Mouse (Mus musculus): ENCODE data around the gene Dact2.

The Dact2 gene

GRCm38 (mm10) chr17:14175019-14175418 lies 29.1 kb downstream of the Dact2 start:
- no peak for DNase-seq (ENCODE audit: low spot score in 2 of 2)

- no peak for DNase-seq (ENCODE audit: low spot score in 2 of 2)
These were observed 29.7 kb downstream of the Dact2 start for GRCm38 (mm10) chr17:14174401-14174800.

GRCm38 (mm10) chr17:14173459-14173858 lies 30.6 kb downstream of the Dact2 start:
- no peak for DNase-seq (ENCODE audit: low spot score in 2 of 2)

- DNase-seq (ENCODE audit: low spot score in 2 of 2): no peak
These were observed 31.4 kb downstream of the Dact2 start for GRCm38 (mm10) chr17:14172731-14173130.

GRCm38 (mm10) chr17:14172184-14172583 lies 31.9 kb downstream of the Dact2 start:
- no peak for DNase-seq (ENCODE audit: low spot score in 2 of 2)

- no peak for DNase-seq (ENCODE audit: low spot score in 2 of 2)
These were observed 33.1 kb downstream of the Dact2 start for GRCm38 (mm10) chr17:14170961-14171479.

- DNase-seq (ENCODE audit: low spot score in 2 of 2): no peak
These were observed 34.7 kb downstream of the Dact2 start for GRCm38 (mm10) chr17:14169431-14169830.

- no peak for DNase-seq (ENCODE audit: low spot score in 2 of 2)
These were observed 36.5 kb downstream of the Dact2 start for GRCm38 (mm10) chr17:14167594-14167993.

- DNase-seq (ENCODE audit: low spot score in 2 of 2): no peak
These were observed 37.2 kb downstream of the Dact2 start for GRCm38 (mm10) chr17:14166746-14167432.

- no peak for DNase-seq (ENCODE audit: low spot score in 2 of 2)
These were observed 38.0 kb downstream of the Dact2 start for GRCm38 (mm10) chr17:14165934-14166610.

GRCm38 (mm10) chr17:14165332-14165876 lies 38.7 kb downstream of the Dact2 start:
- no peak for DNase-seq (ENCODE audit: low spot score in 2 of 2)

- no peak for DNase-seq (ENCODE audit: low spot score in 2 of 2)
These were observed 43.3 kb downstream of the Dact2 start for GRCm38 (mm10) chr17:14160846-14161245.

GRCm38 (mm10) chr17:14157779-14158195 lies 46.3 kb downstream of the Dact2 start:
- DNase-seq (ENCODE audit: low spot score in 2 of 2): no peak

Data from spleen, postnatal 4 days (tissue).